Mouse (Mus musculus) heart, adult 2 months (tissue): ENCODE measurements around the gene Ppp4c.
A peak's percentile ranks its signal among the peaks of the same experiment; 100 is the strongest.

Source experiments
- CTCF ChIP-seq: fragments of 200-600 bp; IDR thresholded peaks from 2 replicates; pipeline ENCODE4 v1.8.1; 2022; ENCODE audit warnings: antibody characterized with exemption, mild to moderate bottlenecking, moderate library complexity
- EP300 ChIP-seq: fragments of 200-500 bp; IDR thresholded peaks from 2 replicates; pipeline ENCODE4 v1.6.1; 2011; ENCODE audit warnings: low read depth, low read length, control low read depth; ENCODE audit not compliant: insufficient read depth

GRCm38 (mm10) chr7:126759050-126759671 lies 33.1 kb downstream of the Ppp4c start, which contains the start of gene Mapk3:
- TF ChIP-seq CTCF (peak; percentile 82), EP300 (0 out of 2 replicates have a peak, but pooled peaks have one; percentile 35)
